Comparison of ENCODE assay signal across 8 mouse cellular contexts in the genomic region with DNA sequence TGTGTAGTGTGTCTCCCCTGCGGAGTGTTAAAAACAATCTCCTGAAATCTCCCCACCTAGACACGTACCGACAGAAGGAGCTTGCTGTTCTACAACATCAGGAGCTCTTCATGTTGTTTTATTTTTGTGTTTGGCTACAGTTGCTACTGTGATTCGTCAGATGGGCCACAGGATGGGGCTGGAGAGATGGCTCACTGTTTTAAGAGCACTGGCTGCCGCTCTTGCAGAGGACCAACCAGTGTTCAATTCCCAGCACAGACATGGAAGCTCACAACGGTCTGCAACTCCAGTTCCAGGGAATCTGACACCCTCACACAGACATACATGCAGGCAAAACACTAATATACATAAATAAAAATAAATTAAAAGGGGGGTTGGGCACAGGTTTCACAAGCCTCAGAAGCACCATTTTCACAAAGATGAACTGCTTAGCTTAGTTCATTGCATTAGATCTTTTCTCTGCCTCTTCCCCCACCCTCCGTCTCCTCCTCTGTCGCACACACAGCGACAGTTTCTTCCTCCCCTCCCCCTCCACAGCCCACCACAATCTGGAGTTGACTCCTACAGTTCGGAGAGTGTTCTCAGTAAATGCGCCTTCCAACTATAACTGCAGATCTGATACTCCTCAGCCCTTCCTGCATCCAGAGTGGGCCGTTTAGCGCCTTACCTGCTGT. TPM values are rescaled to one million over a fixed set of nuclear protein-coding genes. Genes with fewer than 3 reads are reported as not detected.
DNase-seq lines count a peak whose midpoint lies in the region; ATAC-seq lines count a peak whose summit lies in the region.

No protein-coding gene starts in this region.

- intact Hi-C loops in heart, postnatal 25 days (cut with DNase I), result loop anchor here (10.0 kb wide), 1 partner anchor 456 kb away; a partner anchor contains a TSS

- H3K27ac ChIP-seq in heart, embryonic 10.5 days, result peak overlapping the region; percentile 39; the same call in 1 of the 2 replicates
- peak overlapping the region; percentile 68 for H3K27ac ChIP-seq in forebrain, embryonic 16.5 days (ENCODE audit: low read length)
- H3K27ac ChIP-seq in midbrain, embryonic 11.5 days (ENCODE audit: low read depth, low read length), result no peak overlapping the region

- 16% methylated on average over 13 of the region's 13 CpGs for WGBS in heart, embryonic 10.5 days
- 20% methylated on average over 13 of the region's 13 CpGs for WGBS in forebrain, embryonic 16.5 days
- WGBS in midbrain, embryonic 11.5 days, result 21% methylated on average over 13 of the region's 13 CpGs

- H3K4me1 ChIP-seq in heart, embryonic 10.5 days, result peaks cover 41% of the 10 kb centered on the region
- H3K4me1 ChIP-seq in forebrain, embryonic 16.5 days (replicated peaks; ENCODE audit: control insufficient read depth, insufficient read depth, low read length), result peaks cover 28% of the 10 kb centered on the region
- H3K4me1 ChIP-seq in midbrain, embryonic 11.5 days (ENCODE audit: control insufficient read depth, insufficient read depth, low read length), result peaks cover 12% of the 10 kb centered on the region

- no peaks in the 10 kb centered on the region for H3K27me3 ChIP-seq in heart, embryonic 10.5 days (ENCODE audit: insufficient read depth, poor library complexity, severe bottlenecking)
- no peaks in the 10 kb centered on the region for H3K27me3 ChIP-seq in forebrain, embryonic 16.5 days (replicated peaks; ENCODE audit: control insufficient read depth, insufficient read depth, low read length)
- H3K27me3 ChIP-seq in midbrain, embryonic 11.5 days (ENCODE audit: control insufficient read depth, insufficient read depth, low read length), result no peaks in the 10 kb centered on the region

- H3K36me3 ChIP-seq in heart, embryonic 10.5 days, result peaks cover 9% of the 10 kb centered on the region; the same call in 1 of the 2 replicates
- no peaks in the 10 kb centered on the region for H3K36me3 ChIP-seq in forebrain, embryonic 16.5 days (ENCODE audit: control insufficient read depth, insufficient read depth)
- H3K36me3 ChIP-seq in midbrain, embryonic 11.5 days (ENCODE audit: control insufficient read depth, insufficient read depth, low read length), result no peaks in the 10 kb centered on the region

- peak; percentile 67 for ATAC-seq in CD4-positive, CD25-positive, alpha-beta regulatory T cell, adult 4 months
- ATAC-seq in forebrain, embryonic 16.5 days, result peak; percentile 57
- no peak for ATAC-seq in midbrain, embryonic 11.5 days (ENCODE audit: low FRiP score)

- peak overlapping the region; percentile 27 for H3K4me3 ChIP-seq in heart, embryonic 10.5 days
- H3K4me3 ChIP-seq in forebrain, embryonic 16.5 days (replicated peaks; ENCODE audit: low read length), result 0 out of 2 replicates have a peak overlapping the region, but pooled peaks have one; percentile 10
- no peak overlapping the region; the same call in 1 of the 2 replicates for H3K4me3 ChIP-seq in midbrain, embryonic 11.5 days (ENCODE audit: low read depth, low read length)

- peak overlapping the region; percentile 29 for H3K4me2 ChIP-seq in forebrain, embryonic 16.5 days (ENCODE audit: low read length)
- peak overlapping the region; percentile 8; the same call in 1 of the 2 replicates for H3K4me2 ChIP-seq in midbrain, embryonic 11.5 days

- H3K9ac ChIP-seq in forebrain, embryonic 16.5 days (replicated peaks; ENCODE audit: low read depth, low read length), result no peak overlapping the region
- H3K9ac ChIP-seq in midbrain, embryonic 11.5 days (ENCODE audit: low read length), result no peak overlapping the region

- no peaks in the 10 kb centered on the region for H3K9me3 ChIP-seq in heart, embryonic 10.5 days
- H3K9me3 ChIP-seq in forebrain, embryonic 16.5 days (ENCODE audit: control insufficient read depth, low read length), result no peaks in the 10 kb centered on the region
- no peaks in the 10 kb centered on the region for H3K9me3 ChIP-seq in midbrain, embryonic 11.5 days (ENCODE audit: control insufficient read depth, low read length)

- no peak for DNase-seq in heart, embryonic 10.5 days (ENCODE audit: low spot score)
- no peak for DNase-seq in heart, postnatal 25 days (ENCODE audit: low spot score)
- DNase-seq in midbrain, embryonic 11.5 days (ENCODE audit: low spot score, missing footprints), result peak; percentile 80
- peak; percentile 49 to 52 for DNase-seq in thymus, postnatal 10 days (ENCODE audit: low spot score in 2 of 2)
- DNase-seq in ovary, postnatal 14 days (ENCODE audit: low spot score), result no peak
- no peak for DNase-seq in kidney, postnatal 25 days

RNA-seq across cellular contexts. Expression of a gene that starts 6.0 kb away (rescaled TPM):
- 77.6 and 101 TPM in 2 replicates for polyA plus RNA-seq in heart, embryonic 10.5 days (2016; fragmentation: Nextera tagmentation; extraction: Ambion mirVana)
- 10 to 100 TPM; 72.9 to 75.8 TPM for total RNA-seq in heart, postnatal 25 days (2021)
- 100 to 1,000 TPM; 108 to 154 TPM for polyA plus RNA-seq in CD4-positive, CD25-positive, alpha-beta regulatory T cell, adult 4 months (2017; shearing (Covaris generic))
- 130 and 132 TPM in 2 replicates for polyA plus RNA-seq in forebrain, embryonic 16.5 days (2015; fragmentation: Nextera tagmentation; extraction: Ambion mirVana)
- polyA plus RNA-seq in midbrain, embryonic 11.5 days (2014; fragmentation: Nextera tagmentation; extraction: Ambion mirVana), result 98.7 and 99.2 TPM in 2 replicates

RNA-seq across cellular contexts. Expression of a gene that starts 9.1 kb away (rescaled TPM):
- 4.2 and 7.1 TPM in 2 replicates for polyA plus RNA-seq in heart, embryonic 10.5 days (2016; fragmentation: Nextera tagmentation; extraction: Ambion mirVana)
- total RNA-seq in heart, postnatal 25 days (2021), result 1 to 10 TPM; 3.7 to 4.5 TPM
- polyA plus RNA-seq in CD4-positive, CD25-positive, alpha-beta regulatory T cell, adult 4 months (2017; shearing (Covaris generic)), result 100 to 1,000 TPM; 144 to 205 TPM
- polyA plus RNA-seq in forebrain, embryonic 16.5 days (2015; fragmentation: Nextera tagmentation; extraction: Ambion mirVana), result 12.1 and 15.8 TPM in 2 replicates
- polyA plus RNA-seq in midbrain, embryonic 11.5 days (2014; fragmentation: Nextera tagmentation; extraction: Ambion mirVana), result 8.0 and 9.5 TPM in 2 replicates

RNA-seq across cellular contexts. Expression of a gene that starts 14.7 kb away (rescaled TPM):
- polyA plus RNA-seq in heart, embryonic 10.5 days (2016; fragmentation: Nextera tagmentation; extraction: Ambion mirVana), result 0.18 TPM in 1 of 2 replicates, not detected in the other
- total RNA-seq in heart, postnatal 25 days (2021), result 1 to 10 TPM in 1 of 2 experiments, under 1 TPM in 1; 0.91 to 1.6 TPM
- 10 to 100 TPM in 1 of 2 experiments, 1 to 10 TPM in 1; 3.7 to 27.1 TPM for polyA plus RNA-seq in CD4-positive, CD25-positive, alpha-beta regulatory T cell, adult 4 months (2017; shearing (Covaris generic))
- 0.43 and 0.90 TPM in 2 replicates for polyA plus RNA-seq in forebrain, embryonic 16.5 days (2015; fragmentation: Nextera tagmentation; extraction: Ambion mirVana)
- polyA plus RNA-seq in midbrain, embryonic 11.5 days (2014; fragmentation: Nextera tagmentation; extraction: Ambion mirVana), result not detected in 2 replicates

RNA-seq across cellular contexts. Expression of a gene that starts 24.5 kb away (rescaled TPM):
- polyA plus RNA-seq in heart, embryonic 10.5 days (2016; fragmentation: Nextera tagmentation; extraction: Ambion mirVana), result 0.23 and 0.29 TPM in 2 replicates
- 1 to 10 TPM; 1.1 to 1.3 TPM for total RNA-seq in heart, postnatal 25 days (2021)
- polyA plus RNA-seq in CD4-positive, CD25-positive, alpha-beta regulatory T cell, adult 4 months (2017; shearing (Covaris generic)), result 1 to 10 TPM; 3.4 to 6.2 TPM
- polyA plus RNA-seq in forebrain, embryonic 16.5 days (2015; fragmentation: Nextera tagmentation; extraction: Ambion mirVana), result 0.66 and 0.98 TPM in 2 replicates
- polyA plus RNA-seq in midbrain, embryonic 11.5 days (2014; fragmentation: Nextera tagmentation; extraction: Ambion mirVana), result 0.25 and 0.38 TPM in 2 replicates

RNA-seq across cellular contexts. Expression of a gene that starts 36.3 kb away (rescaled TPM):
- polyA plus RNA-seq in heart, embryonic 10.5 days (2016; fragmentation: Nextera tagmentation; extraction: Ambion mirVana), result 0.62 and 0.84 TPM in 2 replicates
- total RNA-seq in heart, postnatal 25 days (2021), result not detected
- polyA plus RNA-seq in CD4-positive, CD25-positive, alpha-beta regulatory T cell, adult 4 months (2017; shearing (Covaris generic)), result 10 to 100 TPM; 56.0 to 68.2 TPM
- polyA plus RNA-seq in forebrain, embryonic 16.5 days (2015; fragmentation: Nextera tagmentation; extraction: Ambion mirVana), result 0.22 and 0.28 TPM in 2 replicates
- 0.19 and 0.33 TPM in 2 replicates for polyA plus RNA-seq in midbrain, embryonic 11.5 days (2014; fragmentation: Nextera tagmentation; extraction: Ambion mirVana)

Comparison
In these comparisons a context has a peak if more than half of its experiments do, and no peak if none do; other contexts are left out.
1. DNase-seq: peak in midbrain, embryonic 11.5 days (single experiment) and thymus, postnatal 10 days (2 of 2); none in heart, embryonic 10.5 days (single experiment), heart, postnatal 25 days (single experiment), ovary, postnatal 14 days (single experiment) and kidney, postnatal 25 days (0 of 2).